Mouse (Mus musculus): Measurements from ENCODE around the gene Cox20.
"Not testable (repeated sequence)": the region's sequence is repeated elsewhere in the genome, so short reads cannot be mapped to it uniquely, and the experiment has no call there.

GRCm38 (mm10) chr1:178283314-178283713, 35.6 kb upstream of the Cox20 start:
- TF ChIP-seq CTCF (IDR thresholded peaks at IDR 0.05; ENCODE audit: borderline replicate concordance, insufficient read depth, low read length); POLR2A (IDR thresholded peaks at IDR 0.05; ENCODE audit: low read depth, low read length): not testable (repeated sequence)
